Mouse (Mus musculus): ENCODE results near the gene Zfhx2. TPM values are rescaled to one million over a fixed set of nuclear protein-coding genes. Genes with fewer than 3 reads are reported as not detected.

Zfhx2 gene
- total and polyA plus RNA-seq, 3 experiments: 0.42 to 3.2 TPM; not detected in 1

- no peaks in the 10 kb centered on the region for H3K9me3 ChIP-seq (replicated peaks; ENCODE audit: insufficient read depth, low read length)
Observed at GRCm38 (mm10) chr14:55125711-55126110, 33.6 kb upstream of the Zfhx2 start.

DNA sequence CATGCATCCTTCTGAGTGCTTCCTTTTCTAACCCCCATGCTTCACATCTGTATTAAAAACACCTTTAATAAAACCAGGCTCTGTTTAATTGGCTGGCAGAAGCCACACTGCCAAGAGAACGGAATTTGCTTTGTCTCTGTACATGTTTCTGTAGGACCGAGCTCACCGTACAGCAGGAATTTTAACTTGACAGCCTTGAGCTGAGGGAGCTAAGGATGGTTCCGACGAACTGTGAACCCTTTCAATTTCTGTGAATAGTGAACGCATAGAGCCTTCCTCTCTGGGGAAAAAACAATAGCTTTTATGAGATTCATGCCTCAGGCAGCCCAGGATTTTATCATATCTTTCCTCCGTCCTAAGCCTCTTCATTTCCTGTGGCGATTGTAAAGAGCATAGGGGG, 30.2 kb upstream of the Zfhx2 start:
- Histone ChIP-seq H3K79me2 (ENCODE audit: control insufficient read depth, insufficient read depth, low read length, poor library complexity) (no peaks in the 10 kb centered on the region), H3K27ac (ENCODE audit: control insufficient read depth, low read depth, low read length) (no peak overlapping the region), H3K4me1 (ENCODE audit: control insufficient read depth in 1 of 2, insufficient read depth in 2 of 2, low read length in 2 of 2) (no peaks in the 10 kb centered on the region), H3K36me3 (ENCODE audit: control insufficient read depth in 1 of 2, insufficient read depth in 2 of 2, low read length in 2 of 2) (no peaks in the 10 kb centered on the region), H3K27me3 (ENCODE audit: control insufficient read depth in 1 of 2, insufficient read depth in 2 of 2, low read length in 2 of 2) (peaks cover 6 to 14% of the 10 kb centered on the region in 2 experiments), H3K4me3 (ENCODE audit: control insufficient read depth in 1 of 2, insufficient read depth in 1 of 2, low read depth in 2 of 2, low read length in 2 of 2) (no peak overlapping the region), H3K9me3 (replicated peaks; ENCODE audit: insufficient read depth, low read length) (no peaks in the 10 kb centered on the region), H3K9ac (ENCODE audit: control insufficient read depth, low read depth, low read length, poor library complexity, severe bottlenecking) (no peak overlapping the region)
- TF ChIP-seq POLR2AphosphoS2 (IDR thresholded peaks at IDR 0.05; ENCODE audit: low read length) (no peak), ZNF384 (IDR thresholded peaks at IDR 0.05; ENCODE audit: low read depth, low read length) (no peak)
- no peak for DNase-seq (ENCODE audit: low read depth, low spot score)

More at GRCm38 (mm10) chr14:55125711-55126110, 33.6 kb upstream of the Zfhx2 start:
- Histone ChIP-seq H3K27ac (ENCODE audit: control insufficient read depth, low read depth, low read length) (no peak overlapping the region), H3K4me1 (ENCODE audit: control insufficient read depth in 1 of 2, insufficient read depth in 2 of 2, low read length in 2 of 2) (no peaks in the 10 kb centered on the region), H3K4me3 (ENCODE audit: control insufficient read depth in 1 of 2, insufficient read depth in 1 of 2, low read depth in 2 of 2, low read length in 2 of 2) (no peak overlapping the region), H3K9ac (ENCODE audit: control insufficient read depth, low read depth, low read length, poor library complexity, severe bottlenecking) (no peak overlapping the region), H3K36me3 (ENCODE audit: control insufficient read depth in 1 of 2, insufficient read depth in 2 of 2, low read length in 2 of 2) (no peaks in the 10 kb centered on the region), H3K27me3 (ENCODE audit: control insufficient read depth in 1 of 2, insufficient read depth in 2 of 2, low read length in 2 of 2) (peaks cover 8 to 14% of the 10 kb centered on the region in 2 experiments), H3K79me2 (ENCODE audit: control insufficient read depth, insufficient read depth, low read length, poor library complexity) (no peaks in the 10 kb centered on the region)
- no peak for DNase-seq (ENCODE audit: low read depth, low spot score)
- TF ChIP-seq MAFK (IDR thresholded peaks at IDR 0.05; ENCODE audit: borderline replicate concordance, low read depth, low read length): no peak
- no peak for TF ChIP-seq JUND (IDR thresholded peaks at IDR 0.05; ENCODE audit: low read depth, low read length)
- TF ChIP-seq ZKSCAN1 (IDR thresholded peaks at IDR 0.05; ENCODE audit: low read depth, low read length): no peak
- no peak for TF ChIP-seq HCFC1 (IDR thresholded peaks at IDR 0.05; ENCODE audit: low read depth, low read length)
- TF ChIP-seq ETS1 (IDR thresholded peaks at IDR 0.05; ENCODE audit: low read depth, low read length): no peak
- TF ChIP-seq NRF1 (IDR thresholded peaks at IDR 0.05; ENCODE audit: insufficient read depth, low read depth, low read length, poor library complexity, severe bottlenecking): no peak
- TF ChIP-seq GABPA (IDR thresholded peaks at IDR 0.05; ENCODE audit: low read depth, low read length): no peak
- TF ChIP-seq SMC3 (IDR thresholded peaks at IDR 0.05; ENCODE audit: low read depth, low read length): no peak
- TF ChIP-seq TAL1 (IDR thresholded peaks at IDR 0.05; ENCODE audit: low read length): no peak
- no peak for TF ChIP-seq USF1 (IDR thresholded peaks at IDR 0.05; ENCODE audit: low read depth, low read length)
- TF ChIP-seq RCOR1 (IDR thresholded peaks at IDR 0.05; ENCODE audit: low read depth, low read length): no peak
- no peak for TF ChIP-seq TCF12 (IDR thresholded peaks at IDR 0.05; ENCODE audit: low read depth, low read length)
- TF ChIP-seq ZMIZ1 (IDR thresholded peaks at IDR 0.05; ENCODE audit: low read depth, low read length): no peak
- no peak for TF ChIP-seq CTCF (IDR thresholded peaks at IDR 0.05 in 2 of 3, conservative IDR thresholded peaks at IDR 0.05 in 1 of 3; ENCODE audit: control insufficient read depth in 1 of 3, insufficient read depth in 1 of 3, low read depth in 2 of 3, low read length in 3 of 3, poor library complexity in 1 of 3, severe bottlenecking in 1 of 3)

All from MEL (cell line).